Mouse (Mus musculus) CH12.LX (cell line): ENCODE data around the gene Rpl9-ps6.

ENCODE experiments used
- BHLHE40 ChIP-seq: IDR thresholded peaks from 2 replicates; pipeline ENCODE4 v1.6.1; 2011; ENCODE audit warnings: mild to moderate bottlenecking, low read depth, low read length, improper control_type of control experiment
- CHD2 ChIP-seq: IDR thresholded peaks from 2 replicates; pipeline ENCODE4 v1.6.1; 2011; ENCODE audit warnings: low read length, improper control_type of control experiment
- CTCF ChIP-seq, 2 experiments: IDR thresholded peaks in 1 of 2; conservative IDR thresholded peaks in 1 of 2; 2 replicates each; pipeline ENCODE4 v1.5.1; 2011 to 2012; ENCODE audit warnings: low read depth in 2 of 2, low read length in 2 of 2, improper control_type of control experiment in 1 of 2, inconsistent platforms in 1 of 2, mild to moderate bottlenecking in 1 of 2, moderate library complexity in 1 of 2
- ELF1 ChIP-seq: IDR thresholded peaks from 2 replicates; pipeline ENCODE4 v1.6.1; 2014; ENCODE audit warnings: low read depth, mild to moderate bottlenecking, inconsistent platforms, low read length, improper control_type of control experiment
- EP300 ChIP-seq: IDR thresholded peaks from 2 replicates; pipeline ENCODE4 v1.6.1; 2011; ENCODE audit warnings: low read length, improper control_type of control experiment
- ETS1 ChIP-seq: conservative IDR thresholded peaks from 2 replicates; pipeline ENCODE4 v1.6.1; 2012; ENCODE audit warnings: low read depth, mild to moderate bottlenecking, inconsistent platforms, low read length, improper control_type of control experiment, moderate library complexity
- IRF4 ChIP-seq: IDR thresholded peaks from 2 replicates; pipeline ENCODE4 v1.6.1; 2014; ENCODE audit warnings: low read depth, mild to moderate bottlenecking, inconsistent platforms, low read length, improper control_type of control experiment
- JUND ChIP-seq: conservative IDR thresholded peaks from 2 replicates; pipeline ENCODE4 v1.6.1; 2011; ENCODE audit warnings: low read depth, low read length, improper control_type of control experiment
- KAT2A ChIP-seq: IDR thresholded peaks from 2 replicates; pipeline ENCODE4 v1.6.1; 2012; ENCODE audit warnings: low read length, improper control_type of control experiment, inconsistent platforms; ENCODE audit not compliant: insufficient replicate concordance
- POLR2A ChIP-seq: IDR thresholded peaks from 2 replicates; pipeline ENCODE4 v1.6.1; 2011; ENCODE audit warnings: low read depth, mild to moderate bottlenecking, improper control_type of control experiment, low read length
- RCOR1 ChIP-seq: conservative IDR thresholded peaks from 2 replicates; pipeline ENCODE4 v1.6.1; 2012; ENCODE audit warnings: low read depth, mild to moderate bottlenecking, inconsistent platforms, low read length, improper control_type of control experiment
- ZKSCAN1 ChIP-seq: IDR thresholded peaks from 2 replicates; pipeline ENCODE4 v1.6.1; 2012; ENCODE audit warnings: low read depth, inconsistent platforms, low read length, improper control_type of control experiment, borderline replicate concordance

GRCm38 (mm10) chr19:32480791-32481442, 14.5 kb upstream of the Rpl9-ps6 start:
- no peak for TF ChIP-seq KAT2A
- no peak for TF ChIP-seq POLR2A
- TF ChIP-seq ZKSCAN1 = no peak
- TF ChIP-seq CTCF (conservative IDR thresholded peaks at IDR 0.05 in 1 of 2, IDR thresholded peaks at IDR 0.05 in 1 of 2; ENCODE audit: low read depth in 2 of 2, low read length in 2 of 2) = no peak
- no peak for TF ChIP-seq ELF1
- no peak for TF ChIP-seq EP300
- no peak for TF ChIP-seq IRF4
- TF ChIP-seq BHLHE40 = no peak
- TF ChIP-seq JUND = no peak
- no peak for TF ChIP-seq ETS1
- TF ChIP-seq CHD2 = no peak
- no peak for TF ChIP-seq RCOR1
